Mouse (Mus musculus) CD4-positive naive resting alpha-beta T cell, adult 57 days (primary cell): Measurements from ENCODE around the gene Ipp. TPM values are rescaled to one million over a fixed set of nuclear protein-coding genes. Genes with fewer than 3 reads are reported as not detected.

Experiments
- total RNA-seq: library from RNA; stranded (reverse); gene quantifications from one replicate; pipeline ENCODE4 v1.2.4, GENCODE M21; 2023

Gene Ipp
- total RNA-seq: 10.4 TPM

GRCm38 (mm10) chr4:116507425-116508218 is at the start of gene Ipp:
TSS of gene Ipp (plus strand) at chr4:116507549.

GRCm38 (mm10) chr4:116464126-116464981 is 43.0 kb upstream of the Ipp start, which contains the start of gene Mast2:
TSS of gene Mast2 (minus strand) at chr4:116464183.

GRCm38 (mm10) chr4:116555413-116556300 is 48.3 kb downstream of the Ipp start, which contains the start of gene Tmem69:
TSS of gene Tmem69 (minus strand) at chr4:116555936.

GRCm38 (mm10) chr4:116557306-116558121 is 50.2 kb downstream of the Ipp start, which contains the start of gene Gpbp1l1:
TSS of gene Gpbp1l1 (plus strand) at chr4:116557658.

Other genes starting within 250 kb of the Ipp start
- 24.2 TPM for gene Mast2, start 43.4 kb upstream of the Ipp start, total RNA-seq
- 8.0 TPM for gene Tmem69, start 48.4 kb downstream of the Ipp start, total RNA-seq
- 128 TPM for gene Gpbp1l1, start 50.1 kb downstream of the Ipp start, total RNA-seq
- gene Ccdc17, start 89.1 kb downstream of the Ipp start, total RNA-seq: 8.2 TPM
- gene Nasp, start 120.4 kb downstream of the Ipp start, total RNA-seq: 103 TPM
- gene Akr1a1, start 144.1 kb downstream of the Ipp start, total RNA-seq: 176 TPM
- 165 TPM for gene Prdx1, start 178.0 kb downstream of the Ipp start, total RNA-seq
- gene Mmachc, start 200.9 kb downstream of the Ipp start, total RNA-seq: 3.5 TPM
- 18.4 TPM for gene Ccdc163, start 201.0 kb downstream of the Ipp start, total RNA-seq
- 7.8 TPM for gene Tesk2, start 213.4 kb downstream of the Ipp start, total RNA-seq